Mouse (Mus musculus) CH12.LX (cell line): ENCODE data around the gene 1110059E24Rik.

ENCODE experiments used
- CHD1 ChIP-seq: IDR thresholded peaks from 2 replicates; pipeline ENCODE4 v1.6.1; 2012; ENCODE audit warnings: low read depth, low read length, improper control_type of control experiment, inconsistent platforms
- CHD2 ChIP-seq: IDR thresholded peaks from 2 replicates; pipeline ENCODE4 v1.6.1; 2011; ENCODE audit warnings: low read length, improper control_type of control experiment
- CTCF ChIP-seq, 2 experiments: IDR thresholded peaks in 1 of 2; conservative IDR thresholded peaks in 1 of 2; 2 replicates each; pipeline ENCODE4 v1.5.1; 2011 to 2012; ENCODE audit warnings: low read depth in 2 of 2, low read length in 2 of 2, improper control_type of control experiment in 1 of 2, inconsistent platforms in 1 of 2, mild to moderate bottlenecking in 1 of 2, moderate library complexity in 1 of 2
- ELF1 ChIP-seq: IDR thresholded peaks from 2 replicates; pipeline ENCODE4 v1.6.1; 2014; ENCODE audit warnings: low read depth, mild to moderate bottlenecking, inconsistent platforms, low read length, improper control_type of control experiment
- EP300 ChIP-seq: IDR thresholded peaks from 2 replicates; pipeline ENCODE4 v1.6.1; 2011; ENCODE audit warnings: low read length, improper control_type of control experiment
- IRF4 ChIP-seq: IDR thresholded peaks from 2 replicates; pipeline ENCODE4 v1.6.1; 2014; ENCODE audit warnings: low read depth, mild to moderate bottlenecking, inconsistent platforms, low read length, improper control_type of control experiment
- MAX ChIP-seq: IDR thresholded peaks from 2 replicates; pipeline ENCODE4 v1.6.1; 2011; ENCODE audit warnings: low read length, improper control_type of control experiment
- MEF2A ChIP-seq: IDR thresholded peaks from 2 replicates; pipeline ENCODE4 v1.6.1; 2014; ENCODE audit warnings: low read depth, mild to moderate bottlenecking, inconsistent platforms, low read length, improper control_type of control experiment, borderline replicate concordance
- POLR2A ChIP-seq: IDR thresholded peaks from 2 replicates; pipeline ENCODE4 v1.6.1; 2011; ENCODE audit warnings: low read depth, mild to moderate bottlenecking, improper control_type of control experiment, low read length
- RCOR1 ChIP-seq: conservative IDR thresholded peaks from 2 replicates; pipeline ENCODE4 v1.6.1; 2012; ENCODE audit warnings: low read depth, mild to moderate bottlenecking, inconsistent platforms, low read length, improper control_type of control experiment
- SMC3 ChIP-seq: IDR thresholded peaks from 2 replicates; pipeline ENCODE4 v1.6.1; 2011; ENCODE audit warnings: low read depth, low read length, improper control_type of control experiment
- UBTF ChIP-seq: IDR thresholded peaks from 2 replicates; pipeline ENCODE4 v1.6.1; 2012; ENCODE audit warnings: low read depth, mild to moderate bottlenecking, inconsistent platforms, low read length, improper control_type of control experiment, moderate library complexity
- ZMIZ1 ChIP-seq: IDR thresholded peaks from 2 replicates; pipeline ENCODE4 v1.6.1; 2012; ENCODE audit warnings: low read depth, mild to moderate bottlenecking, inconsistent platforms, low read length, improper control_type of control experiment
- ZNF384 ChIP-seq: IDR thresholded peaks from 2 replicates; pipeline ENCODE4 v1.6.1; 2012; ENCODE audit warnings: low read depth, low read length, improper control_type of control experiment, inconsistent platforms

DNA sequence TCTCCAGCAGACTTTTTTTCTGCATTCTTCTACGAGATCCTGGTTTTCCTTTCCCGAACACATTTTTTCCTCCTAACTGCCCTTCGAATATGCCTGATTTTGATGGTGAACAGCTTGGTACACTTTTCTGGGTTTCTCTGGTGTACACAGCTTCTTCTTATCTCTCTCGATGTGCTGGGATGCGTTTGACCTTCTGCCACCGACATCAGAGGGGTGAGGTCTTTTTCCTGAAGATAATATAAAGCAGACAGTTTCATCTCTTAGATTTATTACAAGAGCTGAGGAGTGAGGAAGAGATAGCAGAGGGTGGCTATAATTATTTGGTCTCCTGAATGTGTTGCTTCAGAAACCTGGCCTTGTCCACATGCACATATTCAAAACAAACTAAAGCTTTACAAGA is 71.4 kb downstream of the 1110059E24Rik start:
- TF ChIP-seq CHD2 (no peak), CTCF (conservative IDR thresholded peaks at IDR 0.05 in 1 of 2, IDR thresholded peaks at IDR 0.05 in 1 of 2; ENCODE audit: low read depth in 2 of 2, low read length in 2 of 2) (no peak), ZNF384 (no peak), UBTF (no peak), SMC3 (no peak), ZMIZ1 (no peak), EP300 (no peak), IRF4 (no peak), ELF1 (no peak), RCOR1 (no peak), MEF2A (no peak), MAX (no peak), CHD1 (no peak), POLR2A (no peak)
